Mouse (Mus musculus) frontal cortex, adult (tissue): ENCODE measurements around the gene Procr.

Experiments used
- ATAC-seq: cut with Nextera tagmentation; 2 replicates; pipeline ENCODE4 v1.9.2; 2017; ENCODE audit warnings: mild to moderate bottlenecking, moderate library complexity, mixed read lengths; ENCODE audit not compliant: low TSS enrichment

The Procr gene

DNA sequence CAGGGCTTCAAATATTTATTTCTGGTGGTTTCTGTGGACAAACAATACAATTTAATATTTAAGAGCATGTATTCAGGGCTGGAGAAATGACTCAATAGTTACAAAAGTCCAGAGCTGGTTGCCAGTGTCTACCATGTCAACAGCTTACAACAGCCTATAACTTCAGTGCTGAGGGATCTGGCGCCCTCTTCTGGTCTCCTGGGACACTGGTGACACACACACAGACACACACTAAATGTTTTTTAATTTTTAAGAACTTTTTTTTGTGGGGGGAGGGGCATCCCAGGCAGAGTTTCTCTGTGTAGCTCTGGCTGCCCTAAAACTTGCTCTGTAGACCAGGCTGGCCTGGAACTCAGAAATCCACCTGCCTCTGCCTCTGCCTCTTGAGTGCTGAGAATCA, 4.8 kb downstream of the Procr start:
- no peak for ATAC-seq

DNA sequence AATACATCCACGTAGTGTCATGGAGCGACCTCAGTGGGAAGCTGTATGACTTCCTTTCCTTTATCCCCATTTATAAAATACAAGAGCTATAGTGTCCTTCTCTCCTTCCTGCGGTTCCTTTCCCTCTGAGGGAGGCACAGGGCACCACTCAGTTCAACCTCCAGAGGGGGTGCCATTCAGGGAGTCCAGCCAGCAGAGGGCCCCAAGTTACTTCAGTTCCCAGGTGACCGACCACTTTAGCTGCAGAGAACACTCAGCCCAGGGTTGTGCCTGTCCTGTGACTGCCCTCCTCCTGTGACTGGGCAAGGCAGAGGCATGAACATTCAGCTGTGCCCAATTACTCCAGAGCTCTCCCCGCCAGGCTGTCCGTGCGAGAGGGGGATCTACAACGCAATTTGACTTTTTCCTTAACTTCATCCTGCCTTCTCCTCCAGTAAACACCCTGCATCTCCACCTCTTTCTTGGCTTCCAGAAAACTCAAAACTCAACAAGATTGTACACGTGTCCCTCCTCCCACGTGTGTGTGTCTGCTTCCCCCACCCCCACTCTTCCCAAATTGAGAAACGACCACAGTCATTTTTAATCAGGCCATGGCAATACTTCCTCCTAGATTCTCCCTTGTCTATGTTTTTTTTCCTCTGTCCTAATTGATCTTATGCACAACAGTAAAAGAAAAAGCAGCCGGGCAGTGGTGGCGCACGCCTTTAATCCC, 6.1 kb downstream of the Procr start:
- no peak for ATAC-seq

DNA sequence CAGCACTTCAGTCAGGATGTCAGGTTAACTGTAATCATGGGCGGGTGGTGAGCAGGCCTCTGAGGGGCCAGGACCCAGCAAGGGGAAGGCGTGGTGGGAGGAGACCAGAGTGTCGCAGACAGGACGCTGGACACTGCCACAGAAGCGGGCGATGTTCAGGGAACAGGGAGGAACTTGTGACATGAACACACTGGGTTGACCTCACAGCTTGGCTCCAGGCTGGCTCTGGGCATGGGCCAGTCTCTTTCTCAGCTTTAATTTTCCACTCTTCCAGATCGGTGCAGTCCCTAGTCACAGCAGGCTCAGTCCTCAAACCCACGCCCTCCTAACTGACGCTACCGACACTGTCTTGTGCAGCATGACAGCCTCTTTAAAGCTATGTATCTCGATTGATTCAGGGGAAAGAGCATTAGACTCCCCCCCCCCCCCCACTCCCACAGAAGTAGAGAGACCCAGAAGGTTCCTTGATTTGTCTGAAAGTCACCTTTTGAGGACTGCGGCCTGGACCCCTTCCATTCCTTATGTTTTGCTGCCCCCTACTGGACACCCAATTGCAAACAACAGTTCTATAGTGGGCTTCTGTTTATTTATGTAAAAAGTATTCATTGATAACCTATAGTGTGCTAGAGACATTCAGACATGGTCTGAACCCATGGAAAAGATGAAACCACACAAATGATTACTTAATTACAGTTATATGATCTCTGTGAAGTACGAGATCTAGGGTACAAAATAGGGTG, 13.9 kb downstream of the Procr start:
- peak; percentile 50; the same call in 1 of the 2 replicates for ATAC-seq

DNA sequence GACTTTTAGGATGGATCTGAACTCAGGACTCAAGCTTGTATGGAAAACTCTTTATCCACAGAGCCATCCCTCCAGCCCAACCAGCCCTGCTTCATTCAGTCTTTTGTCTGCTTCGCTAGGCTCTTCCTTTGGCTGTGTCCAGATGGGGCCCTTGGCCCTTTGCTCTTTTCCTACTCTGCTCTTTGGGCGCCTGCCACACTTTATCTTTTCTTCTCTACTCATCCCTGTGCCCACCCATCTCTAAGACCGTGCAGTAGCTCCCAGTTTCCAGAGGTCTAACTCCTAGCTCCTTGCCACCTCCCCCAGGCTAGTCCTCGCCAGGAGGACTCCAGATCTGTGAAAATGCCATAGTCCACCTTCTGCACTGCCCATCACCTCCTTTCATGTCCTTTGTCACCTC, 22.7 kb downstream of the Procr start:
- ATAC-seq = no peak

DNA sequence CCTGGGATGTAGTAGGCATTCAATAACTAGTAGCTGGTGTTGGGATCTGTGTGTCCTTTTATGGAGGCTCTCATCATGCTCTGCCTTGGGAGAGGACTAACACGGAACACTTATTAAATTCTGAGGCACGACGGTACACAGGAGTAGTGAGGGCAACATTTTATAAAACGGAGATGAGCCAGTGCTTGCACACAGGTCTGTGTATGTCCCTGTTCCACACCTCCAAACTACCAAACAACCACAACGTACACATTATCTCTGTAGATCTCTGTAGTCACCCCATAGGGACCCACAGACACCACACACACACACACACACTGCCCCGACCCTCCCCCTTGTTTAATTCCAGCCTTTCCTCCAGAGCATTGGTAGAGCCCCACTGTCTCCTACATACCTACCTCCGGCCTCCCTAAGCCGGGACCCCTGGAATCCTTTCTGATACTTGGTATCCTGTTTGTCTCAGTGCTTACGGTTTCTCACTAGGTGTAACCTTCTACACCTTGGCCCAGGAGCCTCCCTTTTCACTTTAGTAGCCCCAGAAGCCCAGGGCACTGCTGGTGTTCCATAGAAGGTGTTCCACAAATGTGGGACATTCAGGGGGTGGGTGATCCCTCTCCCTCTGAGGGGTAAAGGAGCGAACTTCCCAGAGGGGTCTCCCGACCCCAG, 23.5 kb downstream of the Procr start:
- peak; percentile 15; the same call in 1 of the 2 replicates for ATAC-seq

DNA sequence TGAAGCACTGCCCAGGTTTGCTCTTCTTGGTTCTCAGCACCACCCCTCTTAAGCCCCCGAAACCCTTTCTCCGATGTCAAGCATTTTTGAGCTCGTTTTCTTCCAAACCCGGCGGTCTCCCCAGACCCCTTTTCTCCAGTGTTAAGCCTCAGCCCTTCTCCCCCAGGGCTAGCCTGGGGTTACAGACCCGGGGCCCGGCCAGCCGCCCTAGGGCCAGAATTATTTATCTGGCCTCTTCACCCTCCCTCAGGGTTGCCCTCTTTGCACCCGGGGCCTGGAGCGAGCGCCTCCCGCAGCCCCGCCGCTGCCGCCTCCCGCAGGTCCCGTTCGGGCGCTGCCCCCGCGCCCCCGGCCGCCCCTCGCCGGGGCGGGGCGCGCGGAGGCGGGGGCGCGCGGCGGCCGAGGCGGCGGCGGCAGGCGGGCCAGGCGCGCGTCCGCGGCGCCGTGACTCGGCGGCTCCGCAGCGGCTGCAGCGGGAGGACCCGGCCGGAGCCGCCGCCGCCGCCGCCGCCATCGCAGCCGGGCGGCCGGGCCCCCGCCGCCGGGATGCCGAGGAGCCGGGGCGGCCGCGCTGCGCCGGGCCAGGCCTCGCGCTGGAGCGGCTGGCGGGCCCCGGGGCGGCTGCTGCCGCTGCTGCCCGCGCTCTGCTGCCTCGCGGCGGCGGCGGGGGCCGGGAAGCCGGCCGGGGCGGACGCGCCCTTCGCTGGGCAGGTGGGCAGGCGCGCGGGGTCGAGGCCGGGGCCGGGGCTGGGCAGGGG, 24.2 kb downstream of the Procr start, which contains the start of gene Mmp24:
Gene Mmp24 (plus strand): TSS at position 416 of the 758 bp plus-strand sequence.
- ATAC-seq = peak; percentile 14; the same call in 1 of the 2 replicates

DNA sequence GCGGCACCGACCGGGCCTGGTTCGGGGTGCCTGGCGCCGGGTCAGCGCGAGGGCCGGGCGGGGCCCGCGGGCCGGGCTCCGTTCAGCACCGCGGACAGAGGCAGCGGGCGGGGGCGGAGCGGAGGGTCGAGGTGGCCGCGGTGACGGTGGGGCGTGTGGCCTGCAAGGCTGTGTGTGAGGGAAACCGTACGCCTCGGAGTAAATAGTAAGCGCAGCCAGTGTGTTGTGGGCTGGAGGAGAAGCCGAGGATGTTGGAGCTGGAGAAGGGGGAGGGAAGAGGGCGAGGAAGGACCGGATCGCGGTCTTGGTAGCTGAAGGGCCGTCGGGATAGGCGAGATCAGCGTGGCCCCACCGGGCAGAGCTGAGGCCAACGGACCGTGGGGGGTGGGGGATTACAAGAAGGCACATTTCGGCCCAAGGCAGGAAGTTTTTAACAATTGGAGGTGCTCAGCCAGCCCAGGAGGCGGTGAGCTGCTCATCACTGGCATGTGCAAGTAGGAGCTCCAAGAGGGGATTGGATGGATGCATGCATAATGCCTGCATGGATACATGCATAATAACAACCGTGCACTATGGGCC, 24.9 kb downstream of the Procr start:
- peak; percentile 72 for ATAC-seq

DNA sequence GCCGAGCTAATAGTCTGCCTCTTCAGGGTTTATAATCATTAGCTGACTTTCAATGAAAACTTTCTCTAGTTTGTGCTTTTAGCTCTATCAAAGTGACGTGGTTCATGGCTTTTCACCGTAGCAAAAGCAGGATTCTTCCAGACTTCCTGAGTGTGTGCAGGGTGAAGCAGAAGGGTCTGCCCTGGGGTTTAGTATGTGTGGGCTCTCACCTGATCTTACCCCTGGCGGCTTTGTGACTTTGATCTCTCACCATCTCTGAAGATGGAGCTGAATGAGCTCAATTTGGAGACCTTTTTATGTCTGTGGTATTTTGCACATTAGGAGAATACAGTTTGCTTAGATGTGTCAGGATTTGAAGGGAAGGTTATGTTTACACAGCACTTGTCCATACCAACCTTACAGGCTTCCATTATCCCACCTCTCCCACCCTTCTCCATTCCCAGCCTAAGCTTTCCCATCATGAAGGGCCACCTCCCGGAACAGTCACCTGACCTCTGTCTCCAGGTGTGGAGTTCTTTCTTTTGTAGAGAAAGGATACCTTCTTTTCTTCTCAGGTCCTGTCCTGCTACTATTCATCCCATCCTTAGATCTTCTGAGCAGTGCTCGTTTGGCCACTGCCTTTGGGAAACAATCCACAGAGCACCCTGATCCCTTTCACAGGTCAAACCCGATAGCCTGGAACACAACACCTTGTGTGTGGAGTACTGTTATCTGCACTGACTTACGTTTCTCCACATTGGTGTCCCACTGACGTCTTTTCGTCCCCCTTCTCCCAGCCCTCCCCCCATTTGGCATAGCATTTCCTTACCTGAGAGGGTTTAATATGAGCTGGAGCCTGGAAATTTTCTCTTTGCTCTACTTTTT, 26.1 kb downstream of the Procr start:
- no peak for ATAC-seq

DNA sequence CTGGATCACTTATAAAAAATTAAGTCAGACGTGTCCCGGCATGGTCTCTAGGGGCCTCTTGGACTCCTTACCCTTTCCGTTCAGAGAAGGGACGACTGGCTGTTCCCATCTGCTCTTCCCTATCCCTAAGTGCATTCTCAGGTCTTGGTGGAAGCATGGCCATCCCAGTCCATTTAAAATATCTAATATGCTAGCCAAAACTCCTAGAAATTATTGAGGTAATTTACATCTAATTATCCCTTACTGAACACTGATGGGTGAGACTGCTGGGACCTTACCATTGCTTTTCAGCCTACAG, 26.7 kb downstream of the Procr start:
- no peak for ATAC-seq

DNA sequence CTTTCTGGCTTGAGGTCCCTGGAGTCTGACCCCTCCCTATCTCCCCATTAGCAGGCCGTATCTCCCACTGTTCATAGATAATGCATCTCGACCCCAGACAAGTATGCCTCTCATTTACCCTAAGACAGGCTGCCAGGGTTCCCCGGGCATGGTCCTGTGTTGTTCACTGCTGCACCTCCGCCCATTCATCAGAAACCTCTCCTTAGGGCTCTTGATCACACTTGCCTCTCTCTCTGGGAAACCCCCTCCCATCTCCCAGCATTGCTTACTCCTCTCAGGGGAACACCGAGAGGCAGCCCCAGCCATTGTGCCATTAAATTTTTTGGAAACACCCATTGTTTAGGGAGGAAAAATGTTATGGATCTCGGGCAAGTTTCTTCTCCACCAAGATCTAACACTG, 27.1 kb downstream of the Procr start:
- no peak for ATAC-seq

DNA sequence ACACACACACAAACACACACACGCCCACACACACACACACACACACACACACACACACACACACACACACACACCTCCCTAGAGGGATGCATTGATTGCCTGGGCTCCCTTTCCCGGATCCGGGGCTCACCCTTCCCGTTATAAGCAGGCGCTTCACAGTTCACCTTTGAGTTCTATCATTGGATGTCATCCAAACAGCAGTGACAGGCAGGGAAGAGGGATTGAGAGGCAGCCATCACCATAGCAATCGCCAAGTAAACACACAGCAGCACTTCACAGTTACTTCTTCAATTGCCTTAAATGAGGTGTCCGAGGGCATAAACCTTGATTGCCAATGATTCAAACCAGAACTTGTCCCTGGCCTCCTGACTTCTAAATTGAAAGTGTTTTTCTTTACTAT, 28.1 kb downstream of the Procr start:
- no peak for ATAC-seq

DNA sequence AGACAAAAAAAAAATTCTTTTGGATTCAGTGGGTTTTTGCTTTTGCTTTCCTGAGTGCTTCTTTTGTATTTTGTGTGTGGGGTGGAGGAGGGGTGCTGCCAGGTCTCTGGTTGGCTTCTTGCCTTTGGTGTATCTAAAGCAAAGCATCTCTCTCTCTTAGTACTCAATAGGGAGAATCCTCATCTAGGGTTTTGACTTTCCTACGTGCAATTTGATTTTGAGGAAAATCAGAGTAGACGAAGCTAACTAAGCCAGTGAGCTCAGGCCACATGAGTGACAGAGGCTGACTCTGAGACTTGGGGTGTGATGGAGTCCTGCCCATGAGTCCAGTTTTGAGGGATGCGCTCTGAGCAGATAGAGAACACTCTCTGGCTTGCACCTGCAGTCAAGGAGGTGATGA, 28.6 kb downstream of the Procr start:
- no peak for ATAC-seq

DNA sequence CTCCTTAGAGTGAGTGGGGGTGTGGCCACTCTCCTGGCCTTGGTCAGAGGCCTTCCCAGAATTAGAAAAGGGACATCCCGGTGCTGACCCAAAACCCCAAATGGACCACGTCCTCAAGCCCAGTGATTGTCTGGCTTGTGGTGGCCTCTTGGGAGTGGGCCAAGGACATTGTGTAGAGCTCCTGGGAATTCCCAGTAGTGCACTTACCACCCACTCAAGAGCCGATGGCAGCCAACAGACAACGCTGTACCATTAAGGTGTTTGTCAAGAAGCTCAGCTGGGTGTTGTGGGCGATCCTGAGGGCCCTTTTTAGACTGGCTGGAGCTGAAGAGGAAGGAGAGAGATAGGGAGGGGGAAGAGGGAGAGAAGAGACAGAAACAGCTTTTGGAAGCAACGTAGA, 33.6 kb downstream of the Procr start:
- peak; percentile 81 for ATAC-seq

DNA sequence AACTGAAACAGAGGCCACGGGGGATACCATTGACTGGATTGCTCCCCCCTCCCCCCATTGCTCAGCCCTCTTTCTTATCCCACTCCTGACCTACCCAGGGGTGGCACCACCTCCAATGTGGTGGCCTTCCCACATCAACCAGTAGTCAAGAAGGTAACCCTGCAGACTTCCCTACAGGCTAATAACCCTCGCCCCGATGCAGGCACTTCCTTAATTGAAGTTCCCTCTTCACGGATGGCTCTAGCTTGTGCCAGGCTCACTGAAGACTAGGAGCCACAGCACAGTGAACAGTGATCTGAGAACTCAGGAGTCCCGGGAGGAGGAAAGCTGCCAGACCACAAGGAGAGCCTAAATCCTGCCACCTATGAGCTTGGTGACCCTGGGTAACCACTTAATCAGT, 36.0 kb downstream of the Procr start:
- no peak for ATAC-seq

DNA sequence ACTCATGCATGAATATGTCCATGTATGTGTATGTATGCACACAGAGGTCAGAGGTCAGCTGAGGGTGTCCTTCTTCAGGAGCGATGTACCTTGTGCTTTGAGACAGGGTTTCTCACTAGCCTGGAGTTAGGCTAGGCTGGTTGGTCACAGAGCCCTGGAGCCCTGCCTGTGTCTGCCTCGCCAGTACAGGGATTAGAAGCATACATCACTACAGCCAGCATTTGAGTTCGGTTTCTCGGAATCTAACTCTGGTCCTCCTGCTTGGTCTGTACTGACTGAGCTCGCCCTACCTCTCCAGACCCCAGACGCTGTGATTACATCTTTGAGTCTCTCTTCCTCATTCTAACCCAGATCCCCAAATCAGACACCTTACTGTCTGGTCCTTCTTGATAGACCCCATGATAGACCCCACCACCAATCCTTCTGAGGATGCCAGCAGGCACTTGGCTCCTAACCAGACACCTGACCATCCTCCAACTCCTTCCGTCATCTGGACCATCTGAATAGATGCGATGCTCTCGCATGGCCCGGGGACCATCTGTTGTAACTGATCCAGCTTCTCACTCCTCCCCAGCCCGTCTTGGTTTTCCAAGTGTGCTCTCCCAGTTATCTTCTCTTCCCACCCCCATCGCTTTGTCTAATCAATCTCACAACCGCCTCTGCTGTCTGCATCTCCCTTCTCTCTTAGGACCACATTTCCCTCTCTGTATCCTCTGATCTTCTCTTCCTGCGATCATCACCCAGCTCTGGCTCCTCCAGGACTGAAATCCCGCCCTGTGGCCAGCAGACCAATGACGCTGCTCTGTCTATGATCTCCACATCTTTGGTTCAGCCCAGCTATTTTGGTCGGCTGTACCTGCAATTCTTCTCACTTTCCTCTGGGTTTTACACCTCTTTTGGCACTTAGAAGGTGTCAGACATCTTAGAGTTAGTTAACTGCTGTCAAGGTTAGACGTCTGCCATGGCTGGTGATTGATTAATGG, 37.3 kb downstream of the Procr start:
- no peak for ATAC-seq

DNA sequence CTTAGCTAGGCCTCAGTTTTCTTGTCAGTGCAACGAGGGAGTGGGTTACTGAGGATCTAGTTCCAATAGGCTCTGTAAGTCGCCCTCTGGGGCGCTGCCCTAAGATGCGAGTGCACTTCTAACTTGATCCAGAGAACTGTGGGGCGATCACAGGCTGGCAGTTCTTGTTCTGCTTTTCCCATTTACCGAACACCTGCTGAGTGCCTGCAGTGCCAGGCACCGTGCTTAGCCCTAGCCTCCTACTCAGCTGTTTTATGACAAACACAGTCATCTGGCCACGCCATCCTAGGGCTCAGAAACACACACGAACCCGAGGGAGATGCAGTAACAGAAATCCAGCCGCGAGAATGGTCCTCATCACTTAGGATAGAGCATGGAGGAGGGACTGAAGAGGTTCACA, 42.0 kb downstream of the Procr start:
- ATAC-seq = no peak

DNA sequence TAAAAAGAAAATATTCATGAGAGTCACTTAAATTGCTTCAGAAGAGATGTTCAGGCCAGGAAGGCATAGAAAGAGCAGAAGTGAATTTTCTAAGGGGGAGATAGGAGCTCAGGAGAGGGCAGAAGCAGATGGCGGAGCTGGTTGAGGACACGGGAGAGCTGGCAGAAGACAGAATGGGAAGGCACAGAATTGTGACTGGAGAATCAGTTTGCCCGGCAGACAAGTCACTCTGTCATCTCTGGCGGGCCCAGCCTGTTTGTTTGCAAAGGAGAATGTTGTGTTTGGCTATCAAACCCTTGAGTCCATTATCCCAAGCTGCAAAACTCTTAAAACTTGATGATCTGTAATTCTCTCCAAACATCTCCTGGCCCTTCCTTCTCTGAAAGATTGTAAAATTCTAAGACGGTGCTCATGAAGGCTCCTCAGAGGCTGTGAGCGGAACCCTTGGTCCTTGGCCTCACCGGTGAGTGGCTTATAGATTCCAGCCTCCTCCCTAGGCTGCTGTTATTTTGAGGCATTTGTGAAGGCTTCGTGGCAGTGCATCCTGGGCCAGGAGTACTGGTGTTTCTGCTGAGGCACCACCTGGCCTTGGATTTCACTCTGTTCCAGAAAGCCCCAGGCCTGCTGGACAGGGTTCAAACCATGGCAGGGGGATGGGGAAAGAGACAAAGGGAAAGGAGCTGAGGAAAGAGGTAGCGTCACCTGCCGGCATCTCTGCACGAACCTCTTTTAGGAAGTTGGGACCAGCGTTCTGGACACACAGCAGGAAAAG, 43.9 kb downstream of the Procr start:
- no peak for ATAC-seq

DNA sequence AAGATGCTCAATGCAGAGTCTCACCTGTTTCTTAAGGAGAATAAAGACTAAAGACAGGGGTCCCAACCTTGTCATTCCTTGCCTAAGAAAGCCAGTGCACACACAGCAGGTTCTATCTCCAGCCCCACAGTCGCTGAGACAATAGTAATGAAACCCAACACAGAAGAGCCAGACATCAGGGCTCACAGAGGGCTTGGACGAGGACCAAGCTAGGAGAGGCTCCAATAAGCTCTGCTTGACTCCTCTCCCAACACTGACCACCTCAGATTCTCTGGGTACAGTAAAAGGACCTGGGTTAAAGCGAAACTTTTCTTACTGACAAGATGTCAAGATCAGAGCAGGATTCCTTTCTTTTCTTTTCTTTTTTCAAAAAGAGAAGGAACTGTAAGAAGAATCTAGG, 47.7 kb downstream of the Procr start:
- no peak for ATAC-seq

DNA sequence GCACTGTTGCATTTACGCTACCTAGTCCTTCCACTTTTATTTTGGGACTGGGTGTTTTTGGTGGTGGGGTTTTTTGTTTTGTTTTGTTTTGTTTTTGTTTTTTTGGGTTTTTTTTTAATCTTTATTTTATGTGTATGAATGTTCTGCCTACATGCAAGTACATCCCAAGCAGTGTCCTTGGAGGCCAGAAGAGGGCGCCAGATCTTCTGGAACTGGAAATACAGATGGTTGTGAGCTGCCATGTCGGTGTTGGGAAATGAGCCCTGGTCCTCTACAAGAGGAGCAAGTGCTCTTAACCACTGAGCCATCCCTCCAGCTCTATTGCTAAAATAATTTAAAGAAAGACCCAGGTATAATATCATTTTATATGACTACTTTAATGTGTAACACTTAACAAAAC, 51.8 kb downstream of the Procr start:
- ATAC-seq = no peak
